Mouse (Mus musculus) gastrocnemius, adult 8-10 months (tissue): ENCODE data around the gene Emc1. TPM values are rescaled to one million over a fixed set of nuclear protein-coding genes. Genes with fewer than 3 reads are reported as not detected.

Experiments used
- DNase-seq, 2 experiments: peaks; one replicate each; pipeline ENCODE4 v3.0.0; 2022; ENCODE audit warnings: low spot score in 2 of 2
- total RNA-seq, 4 experiments: library from RNA; stranded (reverse); gene quantifications; 2 replicates each; pipeline ENCODE4 v1.2.4; 2022

The Emc1 gene
- 10 to 100 TPM; 34.6 to 37.8 (median 36.6) TPM for total RNA-seq

GRCm38 (mm10) chr4:139351931-139352711, at the start of gene Emc1, which contains the start of the genes Mrto4 and Ubr4:
Gene Emc1 (plus strand): TSS chr4:139352587.
Gene Mrto4 (minus strand): TSS chr4:139352576.
Gene Ubr4 (plus strand): TSS chr4:139352609.
- DNase-seq: peak; percentile 67 to 77

DNA sequence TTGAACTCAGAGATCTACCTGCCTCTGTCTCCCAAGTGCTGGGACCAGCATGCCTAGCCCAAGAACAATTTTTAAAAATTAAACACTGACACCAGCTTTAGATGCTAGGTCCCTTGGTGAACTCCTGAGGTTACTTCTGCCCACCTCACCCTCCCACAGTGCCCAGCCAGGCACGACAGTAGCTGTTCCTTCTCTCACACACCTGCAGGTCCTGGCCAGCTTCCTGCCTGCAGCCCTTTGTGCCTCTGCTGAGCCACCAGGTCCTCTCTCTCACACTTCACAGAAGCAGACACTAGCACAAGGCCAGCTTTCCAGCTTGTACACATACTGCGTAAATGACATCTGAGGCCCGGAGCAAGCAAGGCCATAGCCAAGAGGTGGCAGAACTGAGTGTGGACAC, 46.9 kb upstream of the Emc1 start:
- no peak for DNase-seq

DNA sequence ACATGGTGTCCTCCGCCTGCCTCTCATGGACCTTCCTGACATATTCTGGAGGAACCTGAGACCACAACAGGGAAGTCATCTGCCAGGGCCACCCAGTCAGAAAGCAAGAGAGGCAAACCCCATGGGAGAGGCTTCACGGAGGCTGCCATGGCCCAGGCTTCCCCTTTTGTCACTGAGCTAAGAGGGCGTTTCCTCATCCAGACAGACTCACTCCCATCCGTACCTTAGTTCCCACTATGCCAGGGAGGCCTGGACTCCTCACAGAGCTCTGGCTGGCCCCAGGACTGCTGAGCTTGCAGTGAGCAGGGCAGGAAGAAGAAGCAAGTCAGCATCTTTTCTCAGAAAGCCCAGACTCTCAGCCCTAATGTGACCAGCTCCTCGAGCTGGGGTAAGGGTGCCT, 44.5 kb upstream of the Emc1 start:
- DNase-seq: no peak

DNA sequence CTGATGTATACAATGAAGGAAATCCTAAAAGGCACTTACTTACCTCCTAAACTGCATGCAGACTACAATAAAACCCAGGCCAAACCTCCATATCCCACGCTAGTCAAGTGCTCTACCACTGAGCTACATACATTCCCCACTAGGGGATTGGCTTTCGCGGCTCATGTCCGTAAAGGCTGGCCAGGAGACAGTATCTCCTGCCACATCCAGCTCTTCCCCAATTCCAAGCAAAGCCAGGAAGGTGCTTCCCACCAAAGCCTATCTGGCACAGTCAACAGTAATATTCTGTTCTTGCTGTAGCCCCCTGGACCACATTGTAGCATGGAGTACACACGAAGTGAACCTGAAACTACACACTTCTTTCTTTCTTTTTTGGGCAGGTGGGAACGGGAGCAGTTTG, 42.7 kb upstream of the Emc1 start:
- no peak for DNase-seq

DNA sequence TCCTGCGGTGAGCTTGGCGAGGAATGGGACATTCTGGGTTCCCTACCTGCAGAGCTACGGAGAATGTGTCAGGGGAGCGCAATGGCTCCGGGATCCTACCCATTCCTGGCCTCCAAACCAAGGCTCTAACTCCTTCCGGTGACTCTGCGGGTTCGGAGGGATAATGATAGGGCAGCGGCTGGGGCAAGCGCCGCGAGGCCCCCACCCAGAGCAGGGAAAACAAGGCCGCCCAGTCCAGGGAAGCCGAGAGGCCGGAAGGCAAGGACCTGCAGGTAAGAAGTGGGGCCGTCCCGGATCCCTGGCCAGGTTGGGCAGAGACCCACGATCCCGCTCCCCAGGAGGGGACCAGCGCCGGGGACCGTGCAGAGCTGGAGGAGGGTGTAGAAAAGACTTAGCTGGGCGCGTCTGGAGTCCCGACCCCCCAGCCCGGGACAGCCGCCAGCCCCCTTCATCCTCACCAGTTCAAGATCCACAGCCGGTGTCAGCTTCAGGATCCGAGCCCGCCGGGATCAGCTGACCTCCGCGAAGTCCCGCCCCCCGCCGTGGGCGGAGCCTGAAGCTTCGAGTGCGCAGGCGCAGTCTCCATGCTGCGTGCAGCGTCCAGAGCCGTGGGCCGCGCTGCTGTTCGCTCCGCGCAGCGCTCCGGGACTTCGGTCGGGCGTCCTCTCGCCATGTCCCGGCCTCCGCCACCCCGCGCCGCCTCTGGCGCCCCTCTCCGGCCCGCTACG, 42.1 kb upstream of the Emc1 start, which contains the start of the genes Pqlc2 and Akr7a5:
Pqlc2 (minus strand) TSS at position 538 of the 728 bp plus-strand sequence.
Akr7a5 (plus strand) TSS at position 574 of the 728 bp plus-strand sequence.
- peak; percentile 95 to 97 for DNase-seq

GRCm38 (mm10) chr4:139310899-139311701, 41.3 kb upstream of the Emc1 start:
- no peak for DNase-seq

GRCm38 (mm10) chr4:139311707-139312106, 40.7 kb upstream of the Emc1 start:
- DNase-seq: no peak

DNA sequence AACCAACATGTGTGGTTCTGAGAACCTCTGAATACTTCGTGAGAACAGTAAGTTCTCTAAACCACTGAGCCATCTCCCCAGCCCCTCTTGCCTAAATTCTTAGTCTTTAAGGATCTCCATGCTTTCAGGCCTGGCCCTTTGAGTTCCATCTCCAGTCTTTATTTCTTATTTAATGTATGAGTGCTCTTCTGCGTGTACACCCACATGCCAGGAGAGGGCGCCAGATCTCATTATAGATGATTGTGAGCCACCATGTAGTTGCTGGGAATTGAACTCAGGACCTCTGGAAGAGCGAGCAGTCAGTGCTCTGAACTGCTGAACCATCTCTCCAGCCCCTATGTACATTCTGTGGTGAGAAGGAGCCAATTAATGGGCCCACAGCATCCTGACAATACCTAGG, 39.8 kb upstream of the Emc1 start:
- no peak for DNase-seq

GRCm38 (mm10) chr4:139318449-139318848, 33.9 kb upstream of the Emc1 start:
- DNase-seq: no peak

DNA sequence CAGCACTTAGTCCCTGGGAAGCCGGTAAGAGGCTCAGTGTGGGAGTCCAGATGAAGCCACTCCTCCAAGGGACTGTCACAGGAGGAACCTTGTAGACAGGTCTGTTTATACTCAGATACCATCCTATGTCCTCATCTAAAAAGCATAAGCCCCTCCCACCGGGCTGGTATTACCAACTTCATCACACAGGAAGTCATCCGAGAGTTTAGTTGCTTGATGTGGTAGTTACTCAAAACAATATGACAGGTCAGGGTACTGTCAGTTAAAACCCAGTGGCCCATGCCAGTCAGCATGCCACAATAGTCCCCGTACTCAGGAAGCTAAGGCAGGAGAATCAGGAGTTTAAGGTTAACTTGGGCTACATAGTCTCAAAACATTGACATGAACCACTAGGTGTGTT, 32.6 kb upstream of the Emc1 start:
- DNase-seq: no peak

GRCm38 (mm10) chr4:139330605-139331004, 21.8 kb upstream of the Emc1 start:
- peak; percentile 46 to 62 for DNase-seq

- DNase-seq: no peak
Observed at GRCm38 (mm10) chr4:139334631-139335295, 17.6 kb upstream of the Emc1 start.

DNA sequence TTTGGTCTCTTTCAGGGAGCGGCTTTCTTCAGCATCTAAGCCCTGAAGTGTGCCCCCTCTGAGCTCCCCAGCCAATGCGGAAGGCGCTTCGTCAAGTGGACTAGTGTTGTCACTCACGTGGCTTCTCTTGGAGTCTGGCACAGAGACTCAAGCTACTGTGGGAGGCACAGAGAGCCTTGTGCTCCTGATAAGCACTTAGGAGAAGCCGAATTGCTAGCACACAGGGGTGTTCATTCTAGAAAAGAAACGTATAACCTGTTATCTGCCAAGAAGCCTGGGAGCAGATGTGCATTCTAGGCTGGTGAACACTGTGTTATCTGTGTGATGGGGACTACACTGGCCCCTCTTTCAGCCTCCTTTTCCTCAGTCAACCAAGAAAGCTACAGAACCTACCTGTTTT, 16.9 kb upstream of the Emc1 start:
- no peak for DNase-seq

DNA sequence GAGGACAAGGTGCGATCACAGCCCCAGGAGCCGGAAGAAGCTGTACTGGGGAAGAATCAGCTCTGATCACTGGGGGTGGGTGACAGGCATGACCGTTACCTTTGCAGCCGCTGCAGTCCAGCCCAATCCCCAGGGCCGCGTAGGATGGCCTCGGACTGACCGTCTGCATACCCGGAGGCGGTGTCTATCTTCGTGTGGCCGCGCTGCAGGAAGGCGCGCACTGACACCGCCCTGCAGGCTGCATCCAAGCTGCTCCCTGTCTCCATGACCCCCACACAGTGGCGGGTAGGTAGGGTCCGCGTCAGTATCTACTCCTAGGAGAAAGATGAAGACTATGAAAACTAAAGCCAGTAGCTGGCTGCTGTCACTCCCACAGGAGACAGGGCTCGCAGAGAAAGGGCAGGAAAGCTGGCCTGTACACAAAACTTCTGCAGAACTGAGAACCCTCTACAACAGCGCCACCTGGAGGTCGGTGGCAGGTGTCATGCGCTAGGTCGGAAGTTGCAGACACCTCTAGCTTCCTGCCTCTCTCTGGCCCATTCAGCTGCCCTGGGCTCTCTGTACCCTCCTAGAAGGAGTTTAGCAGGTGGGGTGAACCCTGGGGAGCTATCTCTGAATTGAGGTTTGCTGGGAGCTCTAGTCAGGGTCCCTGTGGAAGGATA, 15.4 kb upstream of the Emc1 start:
- DNase-seq: peak; percentile 39 to 58

GRCm38 (mm10) chr4:139338145-139338544, 14.2 kb upstream of the Emc1 start:
- DNase-seq: no peak

DNA sequence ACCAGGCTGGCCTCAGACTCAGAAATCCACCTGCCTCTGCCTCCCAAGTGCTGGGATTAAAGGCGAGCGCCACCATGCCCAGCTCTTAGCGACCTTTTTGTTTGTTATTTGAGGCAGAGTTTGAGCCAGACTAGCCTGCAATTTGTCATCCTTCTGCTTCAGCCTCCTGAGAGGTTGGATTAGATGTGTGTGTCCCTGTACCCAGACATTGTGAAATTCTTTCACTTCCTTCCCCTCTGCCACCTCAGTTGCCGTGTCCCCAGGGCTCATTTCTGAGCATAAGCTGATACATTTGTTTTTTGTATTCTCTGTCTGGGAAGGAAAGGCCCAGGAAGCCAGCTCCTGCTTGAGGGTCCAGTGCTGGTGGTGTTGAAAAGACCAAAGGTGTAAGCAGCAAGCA, 11.6 kb upstream of the Emc1 start:
- no peak for DNase-seq

DNA sequence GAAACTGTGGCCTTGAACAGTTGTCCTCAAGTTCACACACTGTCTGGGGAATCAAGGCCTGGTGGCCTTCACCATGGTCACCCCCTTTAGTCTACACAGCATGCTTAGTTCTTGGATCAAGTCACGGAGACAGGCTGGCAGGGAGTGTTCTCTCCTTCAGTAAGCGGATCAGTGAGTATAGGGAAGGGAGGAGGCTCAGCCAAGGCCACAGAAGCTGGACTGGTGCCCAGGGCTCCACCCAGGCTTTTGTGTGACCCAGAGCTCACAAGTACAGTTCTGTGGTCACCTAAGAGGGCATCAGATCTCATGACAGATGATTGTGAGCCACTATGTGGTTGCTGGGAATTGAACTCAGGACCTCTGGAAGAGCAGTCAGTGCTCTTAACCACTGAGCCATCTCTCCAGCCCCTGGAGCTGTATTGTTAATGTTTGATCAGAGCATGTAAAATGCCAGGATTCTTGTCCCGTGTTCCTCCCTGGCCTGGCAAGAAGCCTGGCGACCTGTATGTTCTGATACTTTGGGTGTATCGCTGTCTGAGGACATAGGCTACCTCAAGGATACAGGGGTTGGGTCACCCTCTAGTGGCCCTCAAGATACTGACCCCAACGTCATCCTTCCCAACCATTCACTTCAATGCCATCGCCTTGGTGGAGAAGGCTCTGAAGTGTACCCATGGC, 10.7 kb upstream of the Emc1 start:
- DNase-seq: no peak

DNA sequence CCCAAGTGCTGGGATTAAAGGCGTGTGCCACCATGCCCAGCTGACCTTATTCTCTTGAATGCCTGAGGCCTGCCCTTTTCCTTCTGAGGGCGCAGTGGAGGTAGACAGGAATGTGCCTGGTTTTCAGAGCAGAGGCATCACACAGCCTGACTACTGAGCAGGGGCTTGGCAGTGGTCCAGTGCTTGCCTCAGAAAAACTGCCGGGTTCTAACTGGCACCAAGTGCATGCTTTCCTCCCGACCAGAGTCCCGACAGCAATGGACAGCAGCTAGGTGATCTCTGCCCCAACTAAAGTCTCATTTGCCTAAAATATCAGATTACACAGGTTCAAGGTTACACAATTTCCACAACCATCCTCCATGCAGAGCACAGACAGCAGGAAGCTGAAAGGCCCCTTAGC, 8.7 kb upstream of the Emc1 start:
- no peak for DNase-seq

DNA sequence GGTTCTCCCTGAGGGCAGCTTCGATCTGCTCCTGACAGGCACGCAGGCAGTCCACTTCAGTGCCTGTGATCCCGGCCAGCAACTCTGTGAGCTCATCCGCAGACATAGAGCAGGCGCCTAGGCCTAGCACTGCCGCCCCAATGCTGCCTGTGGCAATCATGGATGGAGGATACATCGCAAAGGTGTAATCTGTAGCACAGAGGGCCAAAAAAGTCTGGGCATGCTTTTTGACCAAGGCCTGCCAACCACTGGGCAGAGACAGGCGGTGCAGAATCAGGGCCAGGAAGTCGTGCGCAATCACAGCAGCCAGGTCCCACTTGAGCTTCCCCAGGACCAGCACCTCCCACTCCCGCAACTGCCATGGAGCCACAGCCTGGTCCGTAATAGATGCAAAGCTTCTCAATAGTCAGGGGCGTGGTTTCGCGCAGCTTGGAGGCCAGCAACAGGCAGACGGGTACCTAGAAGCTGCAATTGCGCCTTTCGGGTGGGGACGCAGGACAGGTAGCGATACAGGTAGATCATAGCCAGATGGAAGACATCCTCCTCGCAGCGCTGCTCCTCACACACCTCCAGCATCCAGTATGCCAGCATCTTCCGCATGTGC, 6.9 kb upstream of the Emc1 start:
- DNase-seq: no peak

GRCm38 (mm10) chr4:139352832-139353231, 445 bp downstream of the Emc1 start:
- no peak for DNase-seq
